Mouse (Mus musculus): Measurements from ENCODE around the gene Pla2g2f. TPM values are rescaled to one million over a fixed set of nuclear protein-coding genes. Genes with fewer than 3 reads are reported as not detected.

The Pla2g2f gene
- polyA plus RNA-seq, 1 experiment, result not detected

GRCm38 (mm10) chr4:138794344-138794743, 36.9 kb upstream of the Pla2g2f start:
- H3K4me2 ChIP-seq (ENCODE audit: low read depth), result no peak overlapping the region
- H3K79me2 ChIP-seq (ENCODE audit: control insufficient read depth, insufficient read depth), result no peaks in the 10 kb centered on the region
- H3ac ChIP-seq (ENCODE audit: control insufficient read depth, insufficient read length), result no peak overlapping the region
- no peak for TF ChIP-seq POLR2A (IDR thresholded peaks at IDR 0.05; ENCODE audit: insufficient read length, low read depth)
- TF ChIP-seq SRF (IDR thresholded peaks at IDR 0.05; ENCODE audit: control insufficient read depth, insufficient read length, low read depth), result no peak
- TF ChIP-seq REST (IDR thresholded peaks at IDR 0.05; ENCODE audit: insufficient read depth, insufficient read length), result no peak
- no peak for TF ChIP-seq MYOD1 (IDR thresholded peaks at IDR 0.05; ENCODE audit: control insufficient read depth in 1 of 3, insufficient read length in 2 of 3, low read depth in 2 of 3)
- H3K27me3 ChIP-seq (ENCODE audit: control insufficient read depth, insufficient read depth, insufficient read length), result no peaks in the 10 kb centered on the region
- no peaks in the 10 kb centered on the region for H3K36me3 ChIP-seq (ENCODE audit: control insufficient read depth, insufficient read depth)
- H3K4me3 ChIP-seq, result no peak overlapping the region

GRCm38 (mm10) chr4:138793276-138793675, 35.9 kb upstream of the Pla2g2f start:
- no peak overlapping the region for H3K4me2 ChIP-seq (ENCODE audit: low read depth)
- H3K36me3 ChIP-seq (ENCODE audit: control insufficient read depth, insufficient read depth), result no peaks in the 10 kb centered on the region
- no peak overlapping the region for H3ac ChIP-seq (ENCODE audit: control insufficient read depth, insufficient read length)
- no peak overlapping the region for H3K4me3 ChIP-seq
- H3K27me3 ChIP-seq (ENCODE audit: control insufficient read depth, insufficient read depth, insufficient read length), result no peaks in the 10 kb centered on the region
- TF ChIP-seq SRF (IDR thresholded peaks at IDR 0.05; ENCODE audit: control insufficient read depth, insufficient read length, low read depth) (no peak), MYOD1 (IDR thresholded peaks at IDR 0.05; ENCODE audit: control insufficient read depth in 1 of 3, insufficient read length in 2 of 3, low read depth in 2 of 3) (no peak), MAX (IDR thresholded peaks at IDR 0.05; ENCODE audit: low read depth) (no peak), E2F4 (IDR thresholded peaks at IDR 0.05; ENCODE audit: insufficient read depth) (no peak), TCF12 (IDR thresholded peaks at IDR 0.05; ENCODE audit: insufficient read depth, poor library complexity, severe bottlenecking) (no peak), USF1 (IDR thresholded peaks at IDR 0.05; ENCODE audit: low read depth) (no peak), CEBPB (IDR thresholded peaks at IDR 0.05; ENCODE audit: insufficient read depth, poor library complexity, severe bottlenecking) (no peak), MYOG (IDR thresholded peaks at IDR 0.05; ENCODE audit: control insufficient read depth in 1 of 3, insufficient read depth in 1 of 3, insufficient read length in 2 of 3, low read depth in 2 of 3) (no peak), POLR2A (IDR thresholded peaks at IDR 0.05; ENCODE audit: insufficient read length, low read depth) (no peak), REST (IDR thresholded peaks at IDR 0.05; ENCODE audit: insufficient read depth, insufficient read length) (no peak), TCF3 (IDR thresholded peaks at IDR 0.05; ENCODE audit: insufficient read length, low read depth) (no peak), POLR2AphosphoS2 (IDR thresholded peaks at IDR 0.05; ENCODE audit: insufficient read length, low read depth) (no peak)
- H3K79me2 ChIP-seq (ENCODE audit: control insufficient read depth, insufficient read depth), result no peaks in the 10 kb centered on the region

- H3K27me3 ChIP-seq (ENCODE audit: control insufficient read depth, insufficient read depth, insufficient read length), result no peaks in the 10 kb centered on the region
- TF ChIP-seq TCF12 (IDR thresholded peaks at IDR 0.05; ENCODE audit: insufficient read depth, poor library complexity, severe bottlenecking) (no peak), TCF3 (IDR thresholded peaks at IDR 0.05; ENCODE audit: insufficient read length, low read depth) (no peak)
These were observed 35.2 kb upstream of the Pla2g2f start for GRCm38 (mm10) chr4:138792599-138792998.

GRCm38 (mm10) chr4:138791452-138791851, 34.0 kb upstream of the Pla2g2f start:
- H3ac ChIP-seq (ENCODE audit: control insufficient read depth, insufficient read length), result no peak overlapping the region
- H3K36me3 ChIP-seq (ENCODE audit: control insufficient read depth, insufficient read depth), result no peaks in the 10 kb centered on the region
- H3K79me2 ChIP-seq (ENCODE audit: control insufficient read depth, insufficient read depth), result no peaks in the 10 kb centered on the region
- H3K27me3 ChIP-seq (ENCODE audit: control insufficient read depth, insufficient read depth, insufficient read length), result no peaks in the 10 kb centered on the region
- no peak for TF ChIP-seq E2F4 (IDR thresholded peaks at IDR 0.05; ENCODE audit: insufficient read depth)
- no peak for TF ChIP-seq SRF (IDR thresholded peaks at IDR 0.05; ENCODE audit: control insufficient read depth, insufficient read length, low read depth)
- TF ChIP-seq POLR2A (IDR thresholded peaks at IDR 0.05; ENCODE audit: insufficient read length, low read depth), result no peak
- TF ChIP-seq TCF12 (IDR thresholded peaks at IDR 0.05; ENCODE audit: insufficient read depth, poor library complexity, severe bottlenecking), result no peak
- no peak for TF ChIP-seq CEBPB (IDR thresholded peaks at IDR 0.05; ENCODE audit: insufficient read depth, poor library complexity, severe bottlenecking)
- TF ChIP-seq MYOD1 (IDR thresholded peaks at IDR 0.05; ENCODE audit: control insufficient read depth in 1 of 3, insufficient read length in 2 of 3, low read depth in 2 of 3), result no peak
- no peak for TF ChIP-seq TCF3 (IDR thresholded peaks at IDR 0.05; ENCODE audit: insufficient read length, low read depth)
- no peak for TF ChIP-seq MAX (IDR thresholded peaks at IDR 0.05; ENCODE audit: low read depth)
- TF ChIP-seq POLR2AphosphoS2 (IDR thresholded peaks at IDR 0.05; ENCODE audit: insufficient read length, low read depth), result no peak
- no peak for TF ChIP-seq MYOG (IDR thresholded peaks at IDR 0.05; ENCODE audit: control insufficient read depth in 1 of 3, insufficient read depth in 1 of 3, insufficient read length in 2 of 3, low read depth in 2 of 3)
- TF ChIP-seq USF1 (IDR thresholded peaks at IDR 0.05; ENCODE audit: low read depth), result no peak
- TF ChIP-seq REST (IDR thresholded peaks at IDR 0.05; ENCODE audit: insufficient read depth, insufficient read length), result no peak
- H3K4me2 ChIP-seq (ENCODE audit: low read depth), result no peak overlapping the region
- no peak overlapping the region for H3K4me3 ChIP-seq

More at GRCm38 (mm10) chr4:138792599-138792998, 35.2 kb upstream of the Pla2g2f start:
- Histone ChIP-seq H3K79me2 (ENCODE audit: control insufficient read depth, insufficient read depth) (no peaks in the 10 kb centered on the region), H3ac (ENCODE audit: control insufficient read depth, insufficient read length) (no peak overlapping the region), H3K4me3 (no peak overlapping the region), H3K36me3 (ENCODE audit: control insufficient read depth, insufficient read depth) (no peaks in the 10 kb centered on the region), H3K4me2 (ENCODE audit: low read depth) (no peak overlapping the region)

- no peak overlapping the region for H3K4me2 ChIP-seq (ENCODE audit: low read depth)
- no peaks in the 10 kb centered on the region for H3K36me3 ChIP-seq (ENCODE audit: control insufficient read depth, insufficient read depth)
- no peak for TF ChIP-seq MYOD1 (IDR thresholded peaks at IDR 0.05; ENCODE audit: control insufficient read depth in 1 of 3, insufficient read length in 2 of 3, low read depth in 2 of 3)
- no peak for TF ChIP-seq TCF3 (IDR thresholded peaks at IDR 0.05; ENCODE audit: insufficient read length, low read depth)
- TF ChIP-seq REST (IDR thresholded peaks at IDR 0.05; ENCODE audit: insufficient read depth, insufficient read length), result no peak
- no peak for TF ChIP-seq MAX (IDR thresholded peaks at IDR 0.05; ENCODE audit: low read depth)
- TF ChIP-seq CEBPB (IDR thresholded peaks at IDR 0.05; ENCODE audit: insufficient read depth, poor library complexity, severe bottlenecking), result no peak
- TF ChIP-seq TCF12 (IDR thresholded peaks at IDR 0.05; ENCODE audit: insufficient read depth, poor library complexity, severe bottlenecking), result no peak
- no peak for TF ChIP-seq MYOG (IDR thresholded peaks at IDR 0.05; ENCODE audit: control insufficient read depth in 1 of 3, insufficient read depth in 1 of 3, insufficient read length in 2 of 3, low read depth in 2 of 3)
- TF ChIP-seq SRF (IDR thresholded peaks at IDR 0.05; ENCODE audit: control insufficient read depth, insufficient read length, low read depth), result no peak
- no peak for TF ChIP-seq E2F4 (IDR thresholded peaks at IDR 0.05; ENCODE audit: insufficient read depth)
- TF ChIP-seq POLR2A (IDR thresholded peaks at IDR 0.05; ENCODE audit: insufficient read length, low read depth), result no peak
- TF ChIP-seq USF1 (IDR thresholded peaks at IDR 0.05; ENCODE audit: low read depth), result no peak
- no peak for TF ChIP-seq POLR2AphosphoS2 (IDR thresholded peaks at IDR 0.05; ENCODE audit: insufficient read length, low read depth)
These were observed 31.0 kb upstream of the Pla2g2f start for GRCm38 (mm10) chr4:138788381-138788780.

More at GRCm38 (mm10) chr4:138788381-138788780, 31.0 kb upstream of the Pla2g2f start:
- no peak overlapping the region for H3K4me3 ChIP-seq
- no peaks in the 10 kb centered on the region for H3K79me2 ChIP-seq (ENCODE audit: control insufficient read depth, insufficient read depth)
- H3K27me3 ChIP-seq (ENCODE audit: control insufficient read depth, insufficient read depth, insufficient read length), result peaks cover 4% of the 10 kb centered on the region
- no peak overlapping the region for H3ac ChIP-seq (ENCODE audit: control insufficient read depth, insufficient read length)
